Mouse (Mus musculus) left cerebral cortex, postnatal 4 days (tissue): Measurements from ENCODE around the gene Nufip1. TPM values are rescaled to one million over a fixed set of nuclear protein-coding genes. Genes with fewer than 3 reads are reported as not detected.
"Not testable (repeated sequence)": the region's sequence is repeated elsewhere in the genome, so short reads cannot be mapped to it uniquely, and the experiment has no call there.

ENCODE experiments used
- DNase-seq: peaks from one replicate; pipeline ENCODE4 v3.0.0-alpha.2; 2022
- intact Hi-C: fragments of 180-260 bp; cut with DNase I; formaldehyde crosslinking; loops from one replicate; pipeline ENCODE4 v1.15.1; 2025
- total RNA-seq, 2 experiments: library from RNA; stranded (reverse); gene quantifications; 2 replicates each; pipeline ENCODE4 v1.2.3; 2021

The Nufip1 gene
- total RNA-seq, 2 experiments from 2014 or later, result 10.0 to 11.6 TPM

DNA sequence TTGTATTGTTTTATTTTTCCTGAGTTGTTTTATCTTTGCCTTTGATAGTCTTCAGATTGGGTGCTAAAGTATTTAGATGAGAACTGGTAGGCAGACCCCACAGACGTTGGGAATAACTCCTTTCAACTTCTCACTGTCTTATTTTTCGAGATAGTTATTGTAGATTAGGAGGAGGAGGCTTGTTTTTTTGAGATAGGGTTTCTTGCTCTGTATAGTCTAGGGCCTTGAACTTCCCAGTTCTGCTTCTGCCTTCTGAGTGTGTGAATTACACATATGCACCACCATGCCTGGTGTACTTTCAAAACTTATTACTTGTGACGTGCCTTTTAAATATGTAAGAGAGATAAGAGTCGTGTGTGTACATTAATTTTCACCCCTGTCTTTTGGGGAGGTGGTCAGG lies 17.5 kb downstream of the Nufip1 start:
- intact Hi-C loops, result no loop called here
- DNase-seq, result no peak

DNA sequence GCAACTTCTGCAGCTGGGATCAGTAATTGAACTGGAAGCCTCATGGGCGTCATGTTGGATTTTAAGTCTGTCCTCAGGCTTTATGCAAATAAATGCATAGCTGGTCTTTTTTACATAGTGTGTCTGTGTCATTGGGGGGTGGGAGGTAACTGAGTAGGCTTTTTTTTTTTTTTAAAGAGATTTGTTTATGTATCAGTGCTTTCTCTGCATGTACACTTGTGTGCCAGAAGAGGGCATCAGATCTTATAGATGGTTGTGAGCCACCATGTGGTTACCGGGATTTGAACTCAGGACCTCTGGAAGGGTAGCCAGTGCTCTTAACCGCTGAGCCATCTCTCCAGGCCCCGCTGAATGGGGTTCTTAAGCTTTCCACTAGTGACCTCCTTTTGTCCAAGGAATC lies 24.3 kb downstream of the Nufip1 start:
- intact Hi-C loops, result no loop called here
- no peak for DNase-seq

DNA sequence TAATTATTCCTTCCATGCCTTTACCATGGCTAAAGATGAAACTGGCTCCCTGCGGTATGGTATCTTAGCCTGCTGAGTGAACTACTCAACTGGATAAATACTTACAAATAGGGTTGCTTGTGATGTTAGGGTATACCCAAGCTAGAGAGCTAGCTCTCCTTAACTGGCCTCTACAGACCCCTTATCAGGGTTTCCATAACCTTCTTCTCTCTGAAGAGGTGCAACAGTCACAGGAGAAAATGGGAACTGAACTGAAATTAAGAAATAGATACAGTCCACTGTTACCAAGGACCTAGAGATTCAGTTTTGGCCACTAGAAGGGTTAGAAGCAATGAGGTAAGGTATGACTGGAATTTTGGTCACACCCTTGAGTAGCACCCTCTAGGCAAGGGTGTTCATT lies 34.6 kb downstream of the Nufip1 start:
- intact Hi-C loops, result no loop called here
- no peak for DNase-seq

DNA sequence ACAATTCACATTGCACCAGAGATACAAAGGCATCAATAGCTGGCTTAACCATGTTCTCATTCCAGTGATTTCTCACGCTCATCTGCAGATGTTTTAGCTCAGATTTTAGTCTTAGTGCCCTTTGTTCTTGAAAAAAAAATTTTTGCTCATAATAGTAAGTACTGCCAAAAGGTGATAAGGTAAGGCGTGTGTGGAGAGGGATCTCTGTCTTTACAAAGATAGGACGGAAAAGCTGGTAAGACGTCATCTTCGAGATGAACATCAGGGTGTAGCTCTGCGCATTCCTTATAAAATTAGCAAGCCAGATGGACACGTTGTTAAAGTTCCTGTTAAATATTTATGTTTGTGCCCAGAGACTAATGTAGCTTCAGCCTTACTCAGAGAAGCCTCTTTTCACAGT lies 35.2 kb downstream of the Nufip1 start:
- intact Hi-C loops, result no loop called here

DNA sequence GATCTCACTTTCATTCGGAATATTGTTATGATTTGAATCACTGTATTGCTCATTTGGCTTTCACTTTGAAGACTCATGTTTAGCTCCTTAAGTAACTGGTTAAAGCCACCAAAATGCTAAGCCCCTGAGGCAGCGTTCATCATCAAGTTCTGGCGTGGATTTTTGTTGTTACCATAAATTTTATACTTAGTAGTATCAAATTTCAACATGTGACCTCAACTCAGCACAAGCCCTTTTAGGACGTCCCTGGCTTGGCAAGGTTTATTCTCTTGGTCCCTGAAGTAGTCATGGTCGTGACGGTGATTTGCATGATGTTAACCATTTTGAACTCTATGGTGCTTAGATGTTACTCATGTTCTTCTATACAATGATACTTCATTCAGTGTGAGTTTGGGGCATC lies 36.4 kb downstream of the Nufip1 start:
- intact Hi-C loops, result no loop called here
- no peak for DNase-seq

More for the DNA sequence above, 35.2 kb downstream of the Nufip1 start:
- DNase-seq, result no peak

DNA sequence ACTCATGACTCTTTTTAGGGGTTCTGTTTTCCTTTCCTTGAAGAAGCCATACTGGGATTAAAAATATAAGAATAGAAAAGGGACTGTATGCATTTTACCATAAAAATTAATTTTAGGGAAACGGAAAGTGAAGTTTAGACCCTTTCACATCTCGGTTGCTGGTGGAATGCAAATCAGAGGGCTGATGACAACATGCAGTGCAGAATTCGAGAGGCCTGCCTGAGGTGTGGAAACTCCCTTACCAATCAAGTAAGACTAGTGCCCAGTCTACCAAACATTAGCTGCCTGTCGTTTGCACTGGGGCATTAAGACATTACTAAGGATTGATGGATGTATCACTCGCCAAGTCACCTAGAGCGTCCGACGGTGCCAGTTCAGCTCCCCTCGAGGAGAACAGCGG lies 37.6 kb downstream of the Nufip1 start:
- DNase-seq, result no peak

DNA sequence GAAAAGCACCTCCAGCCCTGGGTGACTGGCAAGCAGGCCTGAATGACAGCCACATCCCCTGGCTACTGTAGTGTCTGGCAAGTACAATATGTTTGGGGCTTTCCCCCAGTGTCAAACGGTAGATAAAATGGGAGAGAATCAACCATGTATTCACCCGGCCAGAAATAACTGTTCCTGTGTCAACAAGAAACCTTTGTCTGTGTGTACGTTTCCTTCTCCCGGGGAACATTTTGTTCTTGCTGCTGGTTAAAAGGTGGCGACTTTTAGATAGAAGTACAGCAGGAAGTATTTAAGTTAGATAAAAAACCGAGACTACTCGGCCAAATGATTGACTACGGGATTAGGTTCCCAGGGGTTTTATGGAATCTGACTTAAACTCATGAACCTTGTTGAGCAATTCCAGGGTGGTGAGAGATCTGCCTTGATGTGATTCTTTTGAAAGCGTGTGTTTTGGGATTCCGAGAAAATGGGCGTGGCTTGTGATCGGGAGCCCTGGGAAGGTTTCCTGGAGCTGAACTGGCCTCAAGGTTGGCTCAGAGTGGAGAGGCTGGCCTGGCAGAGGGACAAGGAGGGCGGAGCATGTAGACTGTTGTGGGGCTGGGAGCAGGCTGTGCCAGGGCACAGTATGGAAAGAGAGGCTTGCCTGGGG lies 39.0 kb downstream of the Nufip1 start:
- DNase-seq, result peak; percentile 71
- intact Hi-C loops, result loop anchor here (5.0 kb wide), 1 partner anchor 323 kb away; no protein-coding TSS in a partner anchor

More for the DNA sequence above, 37.6 kb downstream of the Nufip1 start:
- intact Hi-C loops, result no loop called here

DNA sequence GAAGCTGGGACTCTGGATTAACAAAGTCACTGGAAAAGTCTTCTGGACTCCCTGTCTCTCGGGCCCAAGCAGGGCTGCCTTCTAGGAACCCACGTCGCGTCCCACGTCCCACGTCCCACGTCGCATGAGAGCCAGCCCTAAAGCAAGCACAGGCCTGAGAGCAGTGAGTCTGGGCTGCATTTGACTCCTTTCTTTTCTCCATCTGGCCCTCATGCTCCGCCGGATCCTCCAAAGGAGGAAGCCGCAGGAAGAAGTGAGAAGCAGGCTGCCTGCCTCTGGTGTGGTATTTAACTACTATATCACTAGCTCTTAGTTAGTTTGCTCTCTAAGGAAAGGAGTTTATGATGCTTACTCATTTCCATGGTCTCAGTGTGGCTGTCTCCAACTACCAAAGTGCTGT lies 39.8 kb downstream of the Nufip1 start:
- intact Hi-C loops, result loop anchor here (5.0 kb wide), 1 partner anchor 322 kb away; no protein-coding TSS in a partner anchor
- no peak for DNase-seq

DNA sequence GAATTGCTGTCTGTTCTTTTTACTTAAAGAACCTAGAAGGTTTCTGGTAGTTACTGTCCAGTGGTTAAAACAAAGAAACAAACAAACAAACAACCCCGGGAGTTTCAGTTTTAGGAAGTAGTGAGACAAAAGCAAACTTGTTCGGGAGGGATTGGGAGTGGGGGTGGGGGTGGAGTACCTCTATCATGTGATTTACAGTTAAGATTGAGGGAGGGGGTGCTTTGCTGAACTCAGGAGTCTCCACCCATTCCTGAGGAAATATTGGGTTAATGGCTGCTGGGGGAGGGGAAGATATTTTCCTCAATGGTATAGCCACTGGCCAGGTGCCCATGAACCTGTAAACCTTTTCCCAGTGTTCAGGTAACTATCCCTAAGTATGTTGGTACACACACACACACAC lies 40.3 kb downstream of the Nufip1 start:
- intact Hi-C loops, result loop anchor here (5.0 kb wide), 1 partner anchor 321 kb away; no protein-coding TSS in a partner anchor
- DNase-seq, result no peak

DNA sequence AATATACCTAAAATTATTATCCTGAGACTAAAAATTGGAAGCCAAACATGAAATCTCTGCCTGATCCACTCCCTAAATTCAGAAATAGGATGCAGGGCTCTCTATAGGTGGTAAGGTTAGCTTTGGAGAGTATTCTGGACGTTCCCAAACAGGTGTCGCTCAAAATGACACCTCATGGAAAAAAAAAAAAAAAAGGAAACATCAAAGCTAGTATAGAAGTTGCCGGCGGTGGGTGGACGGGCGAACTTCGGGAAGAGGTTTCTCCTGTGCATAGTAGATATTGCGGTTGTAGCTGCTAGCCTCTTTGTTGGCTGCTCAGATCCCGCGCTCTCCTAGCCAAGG lies 41.1 kb downstream of the Nufip1 start:
- intact Hi-C loops, result loop anchor here (2.0 to 5.0 kb wide), 2 partner anchors 267 to 321 kb away; no protein-coding TSS in a partner anchor
- DNase-seq, result no peak

DNA sequence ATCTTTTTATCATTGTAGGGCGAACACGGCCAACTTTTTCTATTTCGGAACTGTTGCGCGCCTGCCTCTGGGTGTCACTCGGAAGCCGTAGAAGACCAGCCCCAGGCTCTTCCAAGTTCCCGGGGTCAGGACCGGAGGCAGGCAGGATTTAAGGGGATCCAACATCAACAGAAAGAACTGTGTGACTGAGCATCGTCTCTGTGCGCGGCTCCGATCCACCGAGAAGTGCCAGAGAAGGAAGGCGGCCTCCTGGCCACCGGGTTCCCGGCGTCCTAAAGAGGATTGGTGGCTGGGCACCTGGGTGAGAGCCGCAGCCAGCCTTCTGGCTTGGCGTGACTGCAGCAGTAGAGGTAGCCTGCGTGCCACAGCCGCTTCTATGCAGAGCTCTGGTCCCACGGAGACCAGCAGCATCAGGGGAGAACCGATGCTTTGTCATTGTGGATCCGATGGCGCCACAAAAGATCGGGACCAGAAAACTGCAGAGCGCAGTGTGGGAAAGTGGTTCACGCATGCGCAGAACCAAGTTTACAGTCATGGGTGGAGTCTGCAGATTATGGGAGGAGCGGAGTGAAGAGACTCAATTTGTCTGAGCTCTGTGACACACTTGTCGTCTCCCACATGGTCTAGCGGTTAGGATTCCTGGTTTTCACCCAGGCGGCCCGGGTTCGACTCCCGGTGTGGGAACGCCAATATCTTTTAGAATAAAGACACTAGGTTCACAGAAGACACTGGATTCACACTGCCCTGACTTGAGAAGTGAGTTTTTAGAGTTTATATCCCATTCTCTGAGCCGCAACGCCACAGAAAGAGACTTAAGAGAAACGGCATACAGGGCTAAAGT lies 41.7 kb downstream of the Nufip1 start:
- intact Hi-C loops, result loop anchor here (2.0 to 5.0 kb wide), 2 partner anchors 266 to 320 kb away; no protein-coding TSS in a partner anchor
- DNase-seq, result peak; percentile 93

DNA sequence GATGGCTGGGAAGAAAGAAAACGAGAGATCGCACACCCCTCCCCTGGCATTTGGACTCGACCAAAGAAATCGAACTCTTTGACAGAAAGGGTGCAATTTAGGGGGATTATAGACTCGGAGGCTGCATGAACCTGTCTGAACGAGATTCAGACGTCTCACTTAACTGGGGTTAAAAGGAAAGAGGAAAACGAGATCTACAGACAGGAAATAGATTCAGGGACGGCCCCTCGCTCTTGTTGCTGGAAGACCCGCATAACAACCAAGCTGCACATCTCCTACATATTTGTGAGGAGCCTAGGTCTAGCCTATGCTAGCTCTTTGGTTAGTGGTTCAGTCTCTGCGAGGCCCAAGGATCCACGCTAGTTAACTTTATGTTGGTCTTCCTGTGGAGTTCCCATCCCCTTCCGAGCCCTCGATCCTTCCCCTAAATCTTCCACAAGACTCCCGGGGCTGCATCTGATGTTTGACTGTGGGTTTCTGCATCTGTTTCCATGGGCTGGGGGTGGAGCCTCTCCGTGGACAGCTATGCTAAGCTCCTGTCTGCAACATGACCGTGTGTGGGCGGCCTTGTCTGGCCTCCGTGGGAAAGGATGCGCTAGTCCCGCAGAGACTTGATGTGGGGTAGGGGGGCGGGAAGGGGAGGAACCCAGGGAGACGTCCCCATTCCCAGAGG lies 42.4 kb downstream of the Nufip1 start:
- intact Hi-C loops, result loop anchor here (2.0 to 5.0 kb wide), 2 partner anchors 266 to 319 kb away; no protein-coding TSS in a partner anchor
- DNase-seq, result no peak

DNA sequence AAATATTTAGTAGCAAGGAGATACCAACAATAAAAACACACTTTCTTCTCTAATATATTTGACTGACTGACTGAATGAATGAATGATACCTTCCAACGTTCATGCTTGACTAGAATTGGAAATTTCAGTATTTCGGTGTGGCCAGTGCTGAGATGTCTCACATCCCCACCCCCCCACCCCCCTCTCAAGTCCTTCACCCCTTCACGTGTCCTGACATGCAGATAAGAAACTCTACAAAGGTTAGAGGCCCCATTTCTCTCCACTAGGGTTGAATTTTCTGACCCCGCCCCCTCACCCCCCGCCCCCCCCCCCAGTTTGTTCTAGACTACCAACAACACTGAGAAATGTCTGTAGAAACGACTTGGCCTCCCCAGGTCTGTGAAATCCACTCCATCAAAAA lies 43.1 kb downstream of the Nufip1 start:
- DNase-seq, result no peak
- intact Hi-C loops, result loop anchor here (2.0 to 5.0 kb wide), 2 partner anchors 265 to 318 kb away; no protein-coding TSS in a partner anchor

DNA sequence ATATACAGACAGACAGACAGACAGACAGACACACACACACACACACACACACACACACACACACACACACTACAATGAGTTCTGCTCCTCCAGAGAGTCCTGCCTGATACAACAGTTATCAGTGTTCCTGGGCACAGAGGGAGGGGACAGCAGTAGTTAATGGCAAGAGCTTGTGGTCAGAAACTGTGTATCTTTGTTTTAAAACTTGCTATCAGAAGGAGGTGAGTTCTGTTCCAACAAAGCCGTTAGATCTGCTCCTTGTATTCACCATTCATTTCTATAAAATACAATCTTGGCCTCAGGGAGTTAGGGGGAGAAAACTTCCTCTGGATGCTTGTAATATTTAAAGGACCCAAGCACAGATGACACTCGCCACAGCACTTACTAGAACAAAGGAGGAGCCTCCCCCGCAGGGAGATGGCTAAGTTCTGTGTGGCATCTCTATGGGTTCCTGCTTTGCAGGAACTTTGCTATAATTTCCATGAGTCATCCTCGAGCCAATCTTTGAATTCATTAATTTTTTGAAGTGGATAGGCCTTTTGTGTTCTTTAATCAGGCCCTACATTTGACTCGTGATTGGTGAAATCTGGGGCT lies 47.6 kb downstream of the Nufip1 start:
- intact Hi-C loops, result no loop called here
- DNase-seq, result no peak

DNA sequence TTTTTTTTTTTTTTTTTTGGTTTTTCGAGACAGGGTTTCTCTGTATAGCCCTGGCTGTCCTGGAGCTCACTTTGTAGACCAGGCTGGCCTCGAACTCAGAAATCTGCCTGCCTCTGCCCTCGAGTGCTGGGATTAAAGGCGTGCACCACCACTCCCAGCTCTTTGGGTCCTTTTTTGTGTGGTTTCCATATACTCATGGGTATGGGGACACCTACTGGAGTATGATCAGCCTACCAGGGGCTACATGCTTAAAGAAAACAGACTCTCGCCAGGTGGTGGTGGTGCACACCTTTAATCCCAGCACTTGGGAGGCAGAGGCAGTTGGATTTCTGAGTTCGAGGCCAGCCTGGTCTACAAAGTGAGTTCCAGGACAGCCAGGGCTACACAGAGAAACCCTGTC lies 49.9 kb downstream of the Nufip1 start:
- intact Hi-C loops, DNase-seq: not testable (repeated sequence)

DNA sequence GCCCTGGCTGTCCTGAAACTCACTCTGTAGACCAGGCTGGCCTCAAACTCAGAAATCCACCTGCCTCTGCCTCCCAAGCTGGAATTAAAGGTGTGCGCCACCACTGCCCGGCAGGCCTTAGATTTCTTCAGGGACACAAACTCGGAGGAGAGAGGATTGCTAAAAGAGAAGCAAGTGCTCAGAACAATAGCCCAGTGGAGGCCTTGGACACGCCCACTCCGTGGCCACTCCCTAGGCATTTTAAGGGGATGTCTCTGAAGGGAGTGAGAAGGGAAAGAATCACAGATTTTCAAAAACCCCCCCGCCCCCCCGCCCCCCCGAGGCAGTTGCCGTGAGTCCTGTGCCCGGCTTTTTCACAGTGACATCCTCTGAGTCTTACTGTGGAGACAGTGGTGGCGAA lies 53.5 kb downstream of the Nufip1 start:
- no peak for DNase-seq
- intact Hi-C loops, result no loop called here

DNA sequence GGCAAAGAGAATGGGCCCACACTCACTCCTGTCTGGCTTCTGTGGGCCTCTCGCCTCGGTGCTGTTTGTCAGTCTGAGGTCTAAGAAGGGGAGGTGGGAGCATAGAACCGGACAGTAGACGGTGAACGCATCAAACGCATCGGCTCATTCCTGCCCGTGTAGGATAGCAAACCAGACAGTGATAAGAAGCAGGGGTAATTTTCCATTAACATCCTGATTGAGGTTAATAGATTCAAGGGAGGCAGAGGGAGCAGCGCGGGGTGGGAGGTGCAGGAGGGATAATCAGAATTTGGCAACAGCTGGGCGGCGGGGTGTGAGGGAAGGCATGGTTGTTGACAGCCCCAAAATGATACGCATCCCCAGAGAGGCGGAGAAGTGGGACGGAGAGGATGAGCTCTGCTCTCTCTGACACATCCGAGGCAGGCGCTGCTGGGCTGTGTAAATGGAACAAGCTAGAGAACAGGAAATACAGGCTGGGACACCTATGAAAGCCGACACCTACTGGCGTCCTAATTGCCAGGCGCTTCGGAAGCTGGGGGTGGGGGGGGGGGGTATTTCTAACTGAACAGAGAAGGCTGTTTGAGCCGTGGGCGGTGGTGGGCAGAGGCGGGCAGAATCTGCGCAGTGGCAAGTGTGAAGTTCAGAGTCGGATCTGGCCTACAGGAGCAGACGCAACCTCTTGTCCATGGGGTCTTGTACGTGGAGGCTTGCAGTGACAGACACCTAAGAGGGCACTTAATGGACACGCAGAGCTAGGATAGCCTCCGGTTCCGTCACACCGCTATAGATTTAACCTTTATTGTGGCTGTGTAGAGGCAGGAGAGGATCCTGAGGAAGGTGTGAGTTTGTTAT lies 54.4 kb downstream of the Nufip1 start:
- DNase-seq, result no peak
- intact Hi-C loops, result no loop called here

DNA sequence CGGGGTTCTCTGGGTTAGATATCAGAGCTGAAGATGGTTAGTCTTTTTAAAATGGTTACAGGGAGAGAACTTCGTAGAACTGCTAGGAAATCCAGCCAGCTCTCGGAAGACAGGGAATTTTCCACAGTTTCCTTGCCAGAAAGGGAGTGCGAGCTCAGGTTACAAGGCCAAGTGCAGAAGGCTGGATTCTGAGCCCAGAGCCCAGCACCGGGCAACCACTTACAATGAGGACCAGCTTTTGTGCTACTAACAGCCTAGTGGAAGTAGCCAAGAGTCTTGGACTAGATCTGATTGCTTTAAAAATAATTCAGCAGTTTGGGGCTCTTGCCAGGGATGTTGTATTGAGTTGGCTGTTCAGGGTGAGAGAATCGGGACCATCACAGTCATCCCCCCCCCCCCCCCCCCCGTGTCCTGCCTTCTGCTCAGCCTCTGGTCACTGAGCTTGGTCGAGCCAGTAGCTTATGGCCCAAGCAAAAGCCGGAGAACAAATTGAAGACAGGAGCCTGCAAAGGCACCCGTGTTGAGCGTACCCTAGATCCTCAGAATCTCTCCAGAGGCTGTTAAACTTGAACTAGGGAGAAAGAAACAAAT lies 59.3 kb downstream of the Nufip1 start:
- peak; percentile 37 for DNase-seq
- intact Hi-C loops, result no loop called here

DNA sequence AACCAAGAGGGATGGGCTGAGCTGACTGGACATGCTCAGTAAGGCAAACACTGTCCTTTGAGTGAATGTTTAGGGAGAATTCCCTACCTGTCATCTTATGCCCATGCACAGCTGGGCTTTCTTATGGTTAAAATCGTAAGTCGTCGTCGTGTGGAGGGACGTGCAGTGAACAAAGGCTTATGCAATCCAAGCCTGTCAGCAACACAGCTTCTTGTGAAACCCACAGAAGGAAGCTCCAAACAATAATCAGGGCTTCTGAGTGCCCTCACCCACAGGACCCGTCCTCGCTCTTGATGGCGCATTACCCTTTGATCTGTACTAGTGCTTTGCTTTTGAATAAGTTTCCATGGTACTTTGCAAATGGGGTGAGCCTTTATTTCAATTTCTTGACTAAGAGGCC lies 60.6 kb downstream of the Nufip1 start:
- no peak for DNase-seq
- intact Hi-C loops, result no loop called here

DNA sequence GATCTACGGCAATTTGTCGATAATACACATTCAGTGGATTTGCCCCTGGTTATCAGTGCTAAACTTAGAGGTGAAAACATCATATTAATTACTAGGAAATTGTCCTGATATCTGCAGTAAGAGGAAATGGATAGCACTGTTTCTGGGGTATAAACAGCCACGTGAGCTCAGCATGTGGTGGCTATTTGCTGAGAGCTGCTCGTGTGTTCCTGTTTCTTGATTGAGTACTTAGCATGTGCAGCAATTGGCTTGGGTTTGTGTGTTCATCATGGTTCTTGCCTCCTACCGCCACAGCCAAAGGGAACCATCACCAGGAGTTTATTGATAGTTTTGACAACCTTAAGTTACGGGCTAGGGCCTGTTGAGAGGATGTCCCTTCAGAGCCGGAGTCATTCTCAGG lies 63.6 kb downstream of the Nufip1 start:
- intact Hi-C loops, result no loop called here
- no peak for DNase-seq
